Mouse (Mus musculus): ENCODE results near the gene Rasa4. TPM values are rescaled to one million over a fixed set of nuclear protein-coding genes. Genes with fewer than 3 reads are reported as not detected.

Rasa4 gene
- 4.3 TPM for polyA plus RNA-seq (2017; shearing (Covaris generic))

DNA sequence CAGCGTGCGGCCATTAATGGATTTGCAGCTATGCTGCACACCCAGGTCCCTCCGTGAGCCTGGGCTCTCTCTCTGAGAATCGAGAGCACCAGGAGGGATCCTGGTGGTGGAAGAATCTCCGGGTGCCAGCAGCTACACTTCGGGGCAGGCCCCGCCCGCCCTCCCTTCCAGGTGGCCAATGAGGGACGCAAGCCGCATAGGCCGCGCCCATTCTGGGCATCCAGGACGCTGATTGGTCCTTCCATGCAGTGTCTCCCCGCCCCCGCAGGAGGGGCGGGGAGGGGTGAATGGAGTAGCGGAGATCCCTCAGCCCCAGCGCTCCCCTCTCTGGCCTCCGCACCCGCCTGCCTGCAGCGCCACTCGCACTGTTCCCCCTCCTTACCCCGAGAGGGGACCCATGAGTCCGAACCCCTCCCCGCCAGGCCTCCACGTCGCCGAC, at the start of gene Rasa4:
Gene Rasa4, plus strand, starts transcription at position 248 of the 439 bp plus-strand sequence.

DNA sequence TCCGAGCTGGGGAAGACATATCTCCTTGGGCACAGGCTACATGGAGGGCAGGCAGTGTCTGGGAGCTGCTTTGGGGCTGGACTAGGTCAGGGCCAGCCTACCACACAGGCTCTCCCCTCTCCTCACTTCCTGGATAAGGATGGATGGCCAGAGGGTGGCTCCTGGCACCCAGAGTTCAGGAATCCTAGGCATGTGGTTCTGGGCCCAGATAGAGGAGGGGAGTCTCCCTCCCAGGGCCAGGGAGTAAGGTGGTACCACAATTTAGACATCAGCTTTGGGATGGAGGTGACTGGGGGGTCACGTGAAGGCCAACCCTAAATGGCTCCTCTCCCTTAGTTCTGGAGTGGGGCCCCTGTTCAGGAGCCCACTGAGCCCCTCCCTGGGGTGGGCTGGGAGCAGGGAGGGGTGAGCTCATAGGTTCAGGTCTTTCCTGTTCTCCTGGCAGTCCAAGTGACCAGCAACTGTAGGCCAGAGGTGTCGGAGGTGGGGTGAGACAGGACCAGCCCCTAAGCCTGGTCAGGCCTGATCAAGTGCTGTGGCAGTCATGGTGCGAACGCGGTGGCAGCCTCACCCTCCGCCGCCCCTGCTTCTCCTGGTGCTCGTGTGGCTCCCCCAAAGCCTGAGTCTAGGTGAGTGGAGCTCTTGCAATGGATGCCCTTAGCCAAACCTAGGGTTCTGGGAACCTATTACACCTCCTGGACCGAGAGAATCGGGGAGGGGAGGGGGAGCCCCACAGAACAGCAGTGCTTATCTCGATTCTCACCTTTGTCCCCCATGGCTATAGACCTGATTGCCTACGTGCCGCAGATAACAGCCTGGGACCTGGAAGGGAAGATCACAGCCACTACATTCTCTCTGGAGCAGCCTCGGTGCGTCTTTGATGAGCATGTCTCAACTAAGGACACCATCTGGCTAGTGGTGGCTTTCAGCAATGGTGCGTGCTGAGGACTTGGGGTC, 45.2 kb upstream of the Rasa4 start, which contains the start of gene Upk3b:
Gene Upk3b, plus strand, starts transcription at position 239 of the 957 bp plus-strand sequence.

DNA sequence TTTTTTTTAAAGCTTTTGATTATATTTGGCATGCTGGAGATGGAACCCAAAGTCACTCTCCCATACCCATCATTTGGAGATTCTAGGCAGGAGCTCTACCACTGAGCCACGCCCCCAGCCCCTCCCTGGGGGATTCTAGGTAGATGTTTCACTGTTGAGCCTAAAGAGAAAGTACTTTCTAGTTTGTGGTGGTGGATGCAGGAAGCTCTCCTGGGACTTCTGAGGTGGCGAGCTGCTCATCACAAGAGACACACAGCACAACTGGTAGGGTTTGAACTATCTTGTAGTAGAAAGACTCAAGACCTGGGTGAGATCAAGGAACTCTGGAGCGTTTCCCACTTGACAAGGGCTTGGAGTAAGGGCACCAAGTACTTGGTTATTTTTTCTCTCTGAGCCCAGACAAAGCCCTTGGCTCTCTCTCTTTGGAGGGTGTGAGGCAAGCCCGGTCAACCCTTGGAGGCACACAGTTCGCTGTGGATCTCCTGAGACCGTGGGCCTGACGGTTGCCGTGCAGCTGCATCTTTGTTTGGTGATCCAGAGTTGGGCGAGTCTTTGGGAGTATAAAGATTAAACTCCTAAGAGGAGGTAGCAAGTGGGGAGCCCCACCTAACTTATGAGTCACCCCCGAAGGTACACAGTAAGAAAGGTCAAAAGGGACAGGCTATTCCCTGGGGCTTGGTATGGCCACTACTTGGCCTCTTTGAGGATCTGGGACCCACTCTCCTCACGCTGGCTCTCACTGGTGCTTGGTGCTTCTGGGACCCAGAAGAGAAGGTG, 29.2 kb upstream of the Rasa4 start, which contains the start of gene Upk3bl:
Gene Upk3bl, plus strand, starts transcription at position 192 of the 777 bp plus-strand sequence.

DNA sequence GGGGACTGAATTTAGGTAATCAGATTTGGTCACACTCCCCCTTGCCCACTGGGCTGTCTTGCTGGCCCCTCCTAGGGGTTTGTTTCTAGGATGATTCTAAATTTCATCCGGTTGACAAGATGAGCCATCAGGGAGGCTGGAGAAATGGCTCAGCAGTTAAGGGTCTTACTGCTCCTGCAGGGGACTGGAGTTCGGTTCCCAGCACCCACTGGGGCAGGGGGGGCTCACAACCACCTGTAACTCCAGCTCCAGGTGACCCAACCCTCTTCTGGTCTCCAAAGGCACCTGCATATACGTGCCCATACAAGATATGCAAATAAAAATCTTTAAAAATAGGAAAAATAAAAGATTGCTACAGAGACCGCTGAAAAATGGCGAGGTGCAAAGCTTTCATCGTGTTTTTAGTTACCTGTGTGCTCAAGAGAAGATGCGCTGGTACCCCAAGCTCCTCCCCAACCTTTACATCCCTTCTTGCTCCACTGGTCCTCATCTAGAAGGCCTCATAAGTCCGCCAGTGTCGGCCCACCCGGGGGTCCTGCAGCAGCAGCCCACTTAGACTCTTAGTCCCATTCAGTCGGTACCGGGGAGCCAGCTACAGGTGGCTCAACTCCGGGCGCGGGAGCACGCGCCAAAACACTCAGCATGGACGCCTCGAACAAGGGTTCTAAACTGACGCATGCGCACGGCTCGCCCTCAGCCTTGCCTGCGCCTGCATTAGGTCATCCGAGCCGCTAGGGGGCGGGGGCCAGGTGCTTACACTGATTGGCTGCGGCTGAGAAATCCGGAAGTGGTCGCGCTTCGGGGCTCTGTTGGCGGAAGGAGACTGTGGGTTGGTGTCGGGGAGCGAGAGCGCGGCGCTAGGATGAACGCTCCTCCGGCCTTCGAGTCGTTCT, 32.4 kb downstream of the Rasa4 start, which contains the start of gene Polr2j:
Gene Polr2j, plus strand, starts transcription at position 741 of the 893 bp plus-strand sequence.

DNA sequence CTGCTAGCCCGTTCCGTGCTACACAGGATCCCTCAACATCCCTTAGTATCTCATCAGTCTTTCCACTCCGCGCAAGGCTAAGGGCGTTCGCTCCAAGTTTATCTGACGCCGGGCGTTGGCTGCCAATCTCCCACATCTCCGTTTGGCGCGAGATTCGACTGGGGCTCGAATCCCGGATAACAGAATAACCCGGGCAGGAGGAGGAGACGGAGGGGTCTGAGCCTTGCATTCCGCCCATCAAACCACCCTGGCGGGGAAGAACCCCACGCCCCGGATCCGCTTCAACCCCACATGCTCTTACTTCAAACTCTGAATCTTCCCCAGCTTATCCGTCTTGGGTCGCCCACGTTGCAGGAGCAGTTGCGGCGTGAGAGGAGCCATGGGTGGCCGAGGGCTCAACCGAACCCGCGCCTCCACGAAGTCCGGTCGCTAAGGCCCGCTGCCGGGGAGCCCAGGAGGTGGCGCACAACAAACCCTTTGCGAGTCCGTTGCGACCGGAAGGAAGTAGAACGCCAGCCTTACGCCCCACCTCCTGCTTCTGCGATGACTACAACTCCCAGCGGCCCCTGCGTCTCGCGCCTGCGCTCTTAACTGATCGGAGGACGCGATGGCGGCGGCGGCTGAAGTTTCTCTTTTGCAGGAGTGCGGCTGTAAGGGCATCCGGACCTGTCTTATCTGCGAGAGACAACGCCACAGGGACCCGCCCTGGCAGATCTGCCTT, 52.0 kb downstream of the Rasa4 start, which contains the start of the genes Lrwd1 and Alkbh4:
Gene Lrwd1, minus strand, starts transcription at position 504 of the 721 bp plus-strand sequence.
Gene Alkbh4, plus strand, starts transcription at position 576 of the 721 bp plus-strand sequence.

Other genes with a start within 250 kb of the Rasa4 start
- gene Hspb1, start 196.0 kb upstream of the Rasa4 start, polyA plus RNA-seq (2017; shearing (Covaris generic)): 6.1 TPM
- gene Ywhag, start 149.3 kb upstream of the Rasa4 start, polyA plus RNA-seq (2017; shearing (Covaris generic)): 66.7 TPM
- not detected for gene Ssc4d, start 109.4 kb upstream of the Rasa4 start, polyA plus RNA-seq (2017; shearing (Covaris generic))
- gene Zp3, start 103.8 kb upstream of the Rasa4 start, polyA plus RNA-seq (2017; shearing (Covaris generic)): not detected
- gene Dtx2, start 89.1 kb upstream of the Rasa4 start, polyA plus RNA-seq (2017; shearing (Covaris generic)): 22.5 TPM
- gene Upk3b, start 45.4 kb upstream of the Rasa4 start, polyA plus RNA-seq (2017; shearing (Covaris generic)): 0.11 TPM
- gene Upk3bl, start 29.4 kb upstream of the Rasa4 start, polyA plus RNA-seq (2017; shearing (Covaris generic)): not detected
- 59.6 TPM for gene Polr2j, start 32.7 kb downstream of the Rasa4 start, polyA plus RNA-seq (2017; shearing (Covaris generic))
- gene Lrwd1, start 52.2 kb downstream of the Rasa4 start, polyA plus RNA-seq (2017; shearing (Covaris generic)): 40.3 TPM
- gene Alkbh4, start 52.2 kb downstream of the Rasa4 start, polyA plus RNA-seq (2017; shearing (Covaris generic)): 55.2 TPM
- gene Orai2, start 86.8 kb downstream of the Rasa4 start, polyA plus RNA-seq (2017; shearing (Covaris generic)): 93.7 TPM
- 45.3 TPM for gene Prkrip1, start 115.0 kb downstream of the Rasa4 start, polyA plus RNA-seq (2017; shearing (Covaris generic))
- gene Sh2b2, start 162.6 kb downstream of the Rasa4 start, polyA plus RNA-seq (2017; shearing (Covaris generic)): 0.13 TPM